Mouse (Mus musculus) embryonic facial prominence, embryonic 10.5 days (tissue): ENCODE measurements at regions not wholly inside any gene's neighbourhood (a gene's known extent, or its start where the extent isn't known, plus 50 kb on each side); places are given as distances from the start of the nearest gene placed in this dataset.

Experiments
- DNase-seq: peaks from one replicate; pipeline ENCODE4 v3.0.0-alpha.2; 2017; ENCODE audit warnings: low spot score
- H3K27ac ChIP-seq: fragments of 300-500 bp; sonication (generic); replicated peaks from 2 replicates; pipeline ENCODE4 v1.5.1; 2016; ENCODE audit warnings: mild to moderate bottlenecking
- H3K27me3 ChIP-seq: fragments of 300-500 bp; sonication (generic); replicated peaks from 2 replicates; pipeline ENCODE4 v1.6.1; 2016; ENCODE audit warnings: low read depth, mild to moderate bottlenecking; ENCODE audit not compliant: poor library complexity, severe bottlenecking
- H3K36me3 ChIP-seq: fragments of 300-500 bp; sonication (generic); replicated peaks from 2 replicates; pipeline ENCODE4 v1.6.1; 2016; ENCODE audit warnings: mild to moderate bottlenecking, moderate library complexity
- H3K4me1 ChIP-seq: fragments of 300-500 bp; sonication (generic); 2 replicates; pipeline ENCODE4 v1.6.1; 2016
- H3K4me3 ChIP-seq: fragments of 300-500 bp; sonication (generic); 2 replicates; pipeline ENCODE4 v1.5.1; 2016; ENCODE audit warnings: mild to moderate bottlenecking, moderate library complexity
- H3K9me3 ChIP-seq: fragments of 300-500 bp; sonication (generic); 2 replicates; pipeline ENCODE4 v1.6.1; 2016; ENCODE audit warnings: mild to moderate bottlenecking
- WGBS: fragments of 180-500 bp; shearing (Covaris S2); methylation state at CpG from one replicate; pipeline ENCODE4 v1.1.7; 2016; 5-methylcytosine and 5-hydroxymethylcytosine counted together

DNA sequence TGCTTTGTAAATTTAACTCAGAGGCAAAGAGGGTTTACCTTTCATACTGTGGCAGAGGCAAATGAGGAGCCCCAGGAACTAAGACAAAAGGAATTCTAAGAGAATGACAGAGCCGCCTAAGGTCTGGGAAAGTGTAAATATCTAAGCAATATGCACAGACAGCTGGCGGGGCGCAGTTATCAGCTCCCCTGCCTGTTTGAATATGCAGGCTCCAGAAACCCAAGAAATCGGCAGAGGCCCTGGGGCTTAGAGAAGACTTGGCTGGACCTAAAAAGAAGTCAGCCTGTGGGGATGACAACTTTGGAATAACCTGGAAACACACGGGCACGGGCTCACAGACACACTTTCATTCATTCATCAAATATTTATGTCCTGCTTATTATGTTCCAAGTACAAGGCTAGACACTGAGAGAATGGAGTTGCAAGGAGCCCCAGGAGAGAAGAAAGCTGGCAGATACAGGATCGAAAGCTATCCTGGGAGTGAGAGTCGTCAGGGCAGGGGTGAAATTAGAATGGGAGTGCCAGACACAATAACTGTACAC lies 222.2 kb upstream of the Rpl38 start:
- Histone ChIP-seq H3K27me3 (peaks cover 39% of the 10 kb centered on the region), H3K36me3 (no peaks in the 10 kb centered on the region), H3K4me3 (peak overlapping the region; percentile 53), H3K9me3 (no peaks in the 10 kb centered on the region), H3K27ac (peak overlapping the region; percentile 61; the same call in 1 of the 2 replicates), H3K4me1 (peaks cover 39% of the 10 kb centered on the region)
- 4% methylated on average over 8 of the region's 8 CpGs for WGBS
- DNase-seq = no peak

DNA sequence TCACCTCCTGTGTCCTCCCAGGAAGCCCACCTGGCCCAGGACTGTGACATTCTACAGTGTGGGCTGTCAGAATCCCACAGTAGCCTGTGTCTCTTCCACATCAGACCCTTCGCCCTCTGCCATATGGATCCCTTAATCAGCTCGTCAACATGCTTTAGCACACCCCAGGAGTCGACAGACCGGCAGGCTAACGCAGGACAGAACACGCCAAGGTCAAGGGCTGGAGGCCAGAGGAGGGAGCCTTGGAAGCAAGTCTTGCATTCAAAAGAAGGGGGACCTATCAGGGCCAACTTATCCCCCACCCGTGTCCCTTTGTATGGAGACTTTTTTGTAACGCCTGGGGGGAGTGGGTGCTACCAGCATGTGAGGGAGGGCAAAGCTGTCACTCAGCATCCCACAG lies 224.1 kb upstream of the Rpl38 start:
- DNase-seq = no peak
- Histone ChIP-seq H3K4me1 (peaks cover 39% of the 10 kb centered on the region), H3K4me3 (no peak overlapping the region), H3K9me3 (no peaks in the 10 kb centered on the region), H3K27me3 (peaks cover 39% of the 10 kb centered on the region), H3K27ac (no peak overlapping the region), H3K36me3 (no peaks in the 10 kb centered on the region)
- WGBS = 52% methylated on average over 8 of the region's 8 CpGs

DNA sequence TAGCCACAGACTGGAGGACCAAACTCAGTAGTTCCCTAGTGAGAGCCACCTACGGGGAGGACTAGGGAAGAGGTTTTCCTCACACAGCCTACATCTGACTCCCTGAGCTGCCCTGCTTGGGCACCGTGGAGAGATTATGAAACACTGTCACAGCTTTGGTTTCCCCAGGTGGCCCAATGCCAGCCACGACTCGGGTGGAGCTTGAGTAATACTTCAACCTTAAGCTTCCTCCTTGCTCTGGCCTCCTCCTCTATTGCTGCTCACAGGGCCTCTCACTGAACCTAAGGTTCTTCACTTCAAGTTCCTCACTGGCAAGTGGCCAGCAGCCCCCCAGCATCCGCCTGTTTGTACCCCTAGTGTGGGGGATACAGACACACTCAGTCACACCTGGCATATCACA lies 224.9 kb upstream of the Rpl38 start:
- no peak overlapping the region for H3K4me3 ChIP-seq
- H3K9me3 ChIP-seq = no peaks in the 10 kb centered on the region
- H3K4me1 ChIP-seq = peaks cover 32% of the 10 kb centered on the region
- no peaks in the 10 kb centered on the region for H3K36me3 ChIP-seq
- 77% methylated on average over 5 of the region's 5 CpGs for WGBS
- DNase-seq = no peak
- peaks cover 34% of the 10 kb centered on the region for H3K27me3 ChIP-seq
- no peak overlapping the region for H3K27ac ChIP-seq

DNA sequence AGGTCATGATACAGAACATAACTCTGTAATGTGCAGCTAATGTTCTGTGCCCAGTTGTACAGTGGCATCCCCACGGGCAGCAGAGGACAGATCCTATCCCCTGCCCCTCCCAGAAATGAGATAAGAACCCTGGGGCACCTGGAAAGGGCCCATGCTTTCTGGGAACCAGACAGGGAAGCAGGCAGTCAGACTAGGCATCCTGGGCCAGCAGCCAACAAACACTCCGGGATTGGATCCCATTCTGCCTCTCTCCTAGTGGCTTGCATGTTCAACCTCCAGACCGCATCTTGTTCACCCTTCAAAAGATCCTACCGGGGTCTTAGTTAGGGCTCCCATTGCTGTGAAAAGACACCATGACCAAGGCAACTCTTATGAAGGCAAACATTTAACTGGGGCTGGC lies 229.0 kb upstream of the Rpl38 start:
- WGBS = 92% methylated on average over 4 of the region's 4 CpGs

DNA sequence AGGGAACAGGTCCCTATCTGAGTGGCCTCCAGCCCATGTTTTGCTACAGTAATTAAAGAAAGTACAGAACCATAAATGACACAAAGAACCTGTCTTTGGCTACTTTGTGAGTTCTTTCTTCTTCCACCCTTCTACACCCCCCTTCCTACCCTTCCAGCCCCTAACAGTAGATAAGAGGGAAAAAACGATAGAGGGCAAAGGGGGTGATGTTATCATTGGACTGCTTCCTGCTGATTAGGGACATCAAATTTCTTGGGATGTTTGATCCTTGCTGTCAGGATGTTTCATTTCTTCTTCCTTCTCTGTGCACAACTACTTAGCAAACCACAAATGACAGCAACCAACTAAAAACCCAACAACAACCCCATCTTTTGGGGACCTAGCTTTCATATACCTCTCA lies 232.5 kb upstream of the Rpl38 start:
- no peak for DNase-seq
- Histone ChIP-seq H3K27ac (no peak overlapping the region), H3K36me3 (no peaks in the 10 kb centered on the region), H3K4me3 (no peak overlapping the region), H3K9me3 (no peaks in the 10 kb centered on the region), H3K4me1 (peaks cover 7% of the 10 kb centered on the region), H3K27me3 (peaks cover 32% of the 10 kb centered on the region)
- 72% methylated on average over 1 of the region's 1 CpGs for WGBS

More for the DNA sequence above, 229.0 kb upstream of the Rpl38 start:
- H3K27me3 ChIP-seq = peaks cover 30% of the 10 kb centered on the region
- no peaks in the 10 kb centered on the region for H3K9me3 ChIP-seq
- no peaks in the 10 kb centered on the region for H3K36me3 ChIP-seq
- H3K4me1 ChIP-seq = peaks cover 4% of the 10 kb centered on the region
- no peak for DNase-seq
- H3K27ac ChIP-seq = no peak overlapping the region
- no peak overlapping the region for H3K4me3 ChIP-seq

DNA sequence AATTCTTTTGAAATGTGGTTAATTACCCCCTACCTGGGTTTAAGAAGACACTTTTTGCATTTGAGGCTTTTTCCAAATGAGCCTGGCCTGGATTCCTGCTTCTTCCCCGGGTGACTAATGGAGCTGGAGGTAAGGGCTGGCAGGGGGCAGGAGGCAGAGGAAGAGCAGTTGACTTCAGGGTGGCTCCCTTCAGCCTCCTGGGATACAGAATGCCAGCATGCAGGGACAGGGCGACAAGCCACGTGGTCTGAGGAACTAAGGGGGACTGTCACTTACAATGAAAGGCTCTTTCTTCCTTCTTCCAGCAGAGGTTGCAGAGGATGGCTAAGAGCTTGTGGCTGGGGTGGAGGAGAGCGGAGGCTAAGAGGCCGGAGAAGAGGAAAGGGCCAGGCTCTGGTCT lies 234.8 kb upstream of the Rpl38 start:
- H3K4me1 ChIP-seq = peaks cover 15% of the 10 kb centered on the region
- no peaks in the 10 kb centered on the region for H3K36me3 ChIP-seq
- no peak for DNase-seq
- H3K4me3 ChIP-seq = no peak overlapping the region
- H3K9me3 ChIP-seq = no peaks in the 10 kb centered on the region
- 14% methylated on average over 5 of the region's 5 CpGs for WGBS
- H3K27ac ChIP-seq = no peak overlapping the region; the same call in 1 of the 2 replicates
- H3K27me3 ChIP-seq = peaks cover 37% of the 10 kb centered on the region

DNA sequence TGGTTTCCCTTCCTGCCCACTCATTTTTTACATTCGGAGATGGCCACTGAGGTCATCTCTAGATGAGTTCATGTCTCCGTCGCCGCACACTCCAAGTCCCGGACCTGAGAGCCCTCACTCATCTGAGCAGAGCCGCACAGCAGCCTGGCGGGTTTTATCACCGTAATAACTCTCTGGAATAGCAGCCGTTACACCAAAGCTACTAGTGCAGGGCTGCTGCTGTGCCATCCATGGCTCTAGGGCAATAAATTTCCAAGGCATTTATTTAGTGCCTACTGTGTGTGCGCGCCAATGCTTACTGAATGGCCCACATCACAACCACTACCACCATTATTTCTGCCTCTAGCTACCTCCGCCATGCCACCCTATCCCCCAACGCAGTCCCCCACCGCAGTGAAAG lies 242.9 kb upstream of the Rpl38 start:
- H3K4me1 ChIP-seq = peaks cover 15% of the 10 kb centered on the region
- no peaks in the 10 kb centered on the region for H3K36me3 ChIP-seq
- H3K4me3 ChIP-seq = no peak overlapping the region
- peaks cover 7% of the 10 kb centered on the region; the same call in 1 of the 2 replicates for H3K27me3 ChIP-seq
- 95% methylated on average over 14 of the region's 14 CpGs for WGBS
- H3K9me3 ChIP-seq = no peaks in the 10 kb centered on the region
- DNase-seq = no peak
- H3K27ac ChIP-seq = no peak overlapping the region

DNA sequence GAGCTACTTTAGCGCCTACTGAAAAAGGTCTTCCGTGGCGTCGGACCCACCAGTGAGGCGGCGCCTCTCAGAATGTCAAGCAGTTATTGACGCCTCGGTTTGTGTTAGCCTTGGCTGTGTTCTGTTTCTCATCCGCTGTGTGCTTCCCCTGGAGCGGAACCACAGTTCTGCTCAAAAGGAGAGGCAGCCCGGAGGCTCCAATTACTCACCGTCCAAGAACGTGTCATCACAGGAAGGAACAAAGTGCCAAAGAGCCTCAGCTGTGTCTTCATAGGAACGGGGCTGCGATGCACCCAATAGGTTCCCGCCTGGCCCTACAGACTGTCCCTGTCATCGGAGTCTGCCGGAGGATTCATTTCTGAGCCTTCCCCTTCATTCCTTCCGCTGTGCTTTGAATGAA lies 245.0 kb upstream of the Rpl38 start:
- 87% methylated on average over 19 of the region's 19 CpGs for WGBS
- DNase-seq = no peak
- H3K27ac ChIP-seq = no peak overlapping the region

DNA sequence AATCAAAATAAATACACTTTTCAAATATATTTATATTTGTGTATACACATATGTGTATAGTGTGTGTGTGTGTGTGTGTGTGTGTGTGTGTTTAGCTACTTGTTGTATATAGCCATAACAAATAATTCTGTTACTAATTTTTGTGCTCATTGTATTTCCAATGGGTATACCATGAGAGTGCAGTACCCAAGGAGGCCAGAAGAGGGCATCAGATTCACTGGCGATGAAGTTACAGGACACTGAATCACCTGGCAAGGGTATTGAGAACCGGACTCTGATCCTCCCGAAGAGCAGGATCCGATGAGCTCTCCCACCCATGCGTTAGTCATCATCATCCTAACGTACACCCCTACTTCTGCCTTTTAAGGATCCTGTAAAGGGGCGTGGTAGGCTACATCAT lies 249.3 kb upstream of the Rpl38 start:
- no peak overlapping the region for H3K4me3 ChIP-seq

More for the DNA sequence above, 245.0 kb upstream of the Rpl38 start:
- no peak overlapping the region for H3K4me3 ChIP-seq
- H3K4me1 ChIP-seq = peaks cover 4% of the 10 kb centered on the region; the same call in 1 of the 2 replicates
- peaks cover 6% of the 10 kb centered on the region; the same call in 1 of the 2 replicates for H3K27me3 ChIP-seq
- H3K9me3 ChIP-seq = no peaks in the 10 kb centered on the region; the same call in 1 of the 2 replicates
- H3K36me3 ChIP-seq = no peaks in the 10 kb centered on the region

DNA sequence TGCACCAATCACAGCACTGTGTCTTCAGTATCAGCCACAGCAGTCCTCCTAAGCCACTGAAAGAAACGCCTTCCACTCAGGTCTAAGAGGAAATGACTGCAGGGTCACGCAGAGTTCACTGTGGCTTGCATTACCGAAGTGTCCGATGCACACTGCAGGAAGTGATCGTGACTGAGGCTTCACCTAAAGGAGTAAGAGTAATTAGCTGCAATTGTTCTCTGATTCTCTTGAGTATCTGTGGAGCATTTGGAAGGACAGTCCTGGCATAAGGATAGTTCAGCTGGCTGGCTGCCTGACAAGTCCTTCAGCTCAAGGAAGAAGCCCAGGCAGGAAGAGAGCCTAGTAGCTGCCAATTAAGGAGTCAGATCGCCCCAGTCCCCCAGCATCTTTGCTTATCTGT lies 252.2 kb upstream of the Rpl38 start:
- WGBS = 77% methylated on average over 6 of the region's 6 CpGs
- no peak for DNase-seq
- Histone ChIP-seq H3K36me3 (no peaks in the 10 kb centered on the region), H3K27ac (no peak overlapping the region), H3K4me3 (no peak overlapping the region), H3K9me3 (no peaks in the 10 kb centered on the region; the same call in 1 of the 2 replicates), H3K4me1 (0 out of 2 replicates have a peak, but pooled peaks cover 2% of the 10 kb centered on the region), H3K27me3 (no peaks in the 10 kb centered on the region)

More for the DNA sequence above, 249.3 kb upstream of the Rpl38 start:
- H3K27ac ChIP-seq = no peak overlapping the region
- WGBS = 88% methylated on average over 7 of the region's 7 CpGs
- 0 out of 2 replicates have a peak, but pooled peaks cover 2% of the 10 kb centered on the region for H3K4me1 ChIP-seq
- H3K9me3 ChIP-seq = no peaks in the 10 kb centered on the region; the same call in 1 of the 2 replicates
- no peaks in the 10 kb centered on the region for H3K36me3 ChIP-seq
- H3K27me3 ChIP-seq = no peaks in the 10 kb centered on the region
- no peak for DNase-seq

DNA sequence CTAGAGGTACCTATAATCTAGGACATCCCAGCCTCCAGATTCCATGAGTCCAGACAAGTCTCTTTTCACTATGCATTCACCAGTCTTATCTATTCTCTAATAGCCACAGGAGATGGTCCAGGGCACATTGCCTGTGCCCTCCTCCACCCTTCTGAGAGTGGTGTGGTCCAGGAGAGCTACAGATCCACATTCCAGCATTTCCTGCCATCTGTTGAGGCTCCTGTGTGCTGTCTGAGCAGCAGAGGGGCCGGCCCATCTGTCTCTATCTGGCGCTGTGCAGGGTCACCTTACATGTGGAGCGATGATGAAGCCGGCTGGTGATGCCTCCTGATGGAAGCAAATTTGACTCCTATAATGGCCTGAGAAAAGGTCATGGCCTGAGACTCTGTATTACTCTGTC lies 263.9 kb upstream of the Rpl38 start:
- Histone ChIP-seq H3K36me3 (no peaks in the 10 kb centered on the region), H3K27ac (no peak overlapping the region), H3K27me3 (no peaks in the 10 kb centered on the region), H3K4me3 (no peak overlapping the region), H3K4me1 (peaks cover 22% of the 10 kb centered on the region), H3K9me3 (0 out of 2 replicates have a peak, but pooled peaks cover 2% of the 10 kb centered on the region)
- WGBS = 41% methylated on average over 4 of the region's 4 CpGs
- peak; percentile 39 for DNase-seq

DNA sequence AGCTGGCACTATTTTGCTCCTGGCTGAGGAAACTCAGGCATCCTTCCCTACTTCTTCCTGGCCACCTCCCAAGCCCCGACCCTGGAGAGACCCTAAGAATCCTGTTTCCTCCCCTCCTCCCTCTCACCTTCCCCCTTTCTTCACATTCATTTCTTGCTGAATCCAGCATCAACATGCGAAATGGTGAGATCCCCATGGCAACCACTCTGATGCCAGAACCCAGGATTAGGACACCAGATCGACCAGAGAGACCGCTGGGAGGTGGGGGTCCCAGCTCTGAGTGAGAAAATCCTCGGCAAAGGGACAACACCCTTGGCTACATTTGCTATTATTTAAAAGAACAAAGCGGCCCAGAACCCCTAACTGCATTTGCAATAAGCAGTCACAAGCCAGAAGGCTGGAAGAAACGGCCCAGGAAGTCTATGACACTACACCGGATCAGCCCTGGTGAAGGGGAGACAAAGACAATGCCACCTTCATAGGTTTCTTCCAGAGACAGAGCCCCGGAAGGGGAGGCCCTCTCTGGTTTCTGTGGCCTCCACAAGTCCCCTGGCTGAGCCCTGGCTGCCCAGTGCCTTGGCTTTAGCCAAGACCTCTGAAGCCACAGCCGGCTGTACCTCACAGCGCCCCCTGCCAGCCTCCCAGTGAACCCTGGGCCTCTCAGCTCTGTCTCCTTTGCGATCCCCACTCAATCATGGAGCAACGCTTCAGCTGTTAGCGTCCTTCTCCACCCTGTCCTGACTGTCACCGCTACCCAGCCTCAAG lies 265.6 kb upstream of the Rpl38 start:
- 38% methylated on average over 15 of the region's 15 CpGs for WGBS
- Histone ChIP-seq H3K4me1 (peaks cover 22% of the 10 kb centered on the region), H3K36me3 (no peaks in the 10 kb centered on the region), H3K27ac (peak overlapping the region; percentile 40), H3K9me3 (no peaks in the 10 kb centered on the region), H3K27me3 (no peaks in the 10 kb centered on the region), H3K4me3 (no peak overlapping the region)
- peak; percentile 59 for DNase-seq

DNA sequence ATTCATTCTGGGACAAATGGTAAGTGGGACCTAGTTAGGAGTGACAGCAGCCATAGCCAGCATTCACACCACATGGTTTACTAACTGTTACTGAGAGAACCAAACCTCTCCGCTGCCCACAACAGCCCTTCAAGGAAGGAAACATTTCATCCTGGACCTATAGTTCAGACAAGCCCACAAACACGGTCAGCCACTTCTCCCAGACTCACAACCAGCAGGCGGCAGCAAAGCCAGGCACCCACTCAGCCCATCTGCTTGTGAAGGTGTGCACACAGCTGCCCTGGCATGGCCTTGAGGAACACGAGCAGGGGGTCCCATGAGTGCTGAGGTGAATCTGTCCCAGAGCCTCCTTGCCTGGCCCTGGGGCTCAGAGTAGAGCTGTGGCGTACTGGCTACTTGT lies 267.6 kb upstream of the Rpl38 start:
- 70% methylated on average over 5 of the region's 5 CpGs for whole genome bisulfite sequencing

More for the DNA sequence above, 267.6 kb upstream of the Rpl38 start:
- no peak overlapping the region for H3K27ac ChIP-seq
- H3K4me1 ChIP-seq = peaks cover 22% of the 10 kb centered on the region
- H3K36me3 ChIP-seq = no peaks in the 10 kb centered on the region
- H3K9me3 ChIP-seq = no peaks in the 10 kb centered on the region
- no peak overlapping the region for H3K4me3 ChIP-seq
- DNase-seq = no peak
- H3K27me3 ChIP-seq = no peaks in the 10 kb centered on the region
